In genomic region chr6:92272601-92273000, GRCm38 (mm10) we compare ENCODE assay signal across 20 mouse cellular contexts. TPM values are rescaled to one million over a fixed set of nuclear protein-coding genes. Genes with fewer than 3 reads are reported as not detected.
DNase-seq lines count a peak whose midpoint lies in the region; ATAC-seq lines count a peak whose summit lies in the region.
"Had no signal": no experiment of that assay in that cellular context is flagged by ENCODE, and none has a peak within 500 bp of the region (broad histone marks: within the 10 kb centered on the region; RNA-seq: fewer than 3 reads in every experiment).

No protein-coding gene starts in this region.

- H3K4me3 ChIP-seq in forebrain, embryonic 13.5 days, result no peak overlapping the region
- H3K4me3 ChIP-seq in forebrain, embryonic 10.5 days, result no peak overlapping the region
- H3K4me3 ChIP-seq in forebrain, embryonic 16.5 days (replicated peaks; ENCODE audit: low read length), result no peak overlapping the region
- H3K4me3 ChIP-seq in forebrain, embryonic 15.5 days, result no peak overlapping the region
- no peak overlapping the region for H3K4me3 ChIP-seq in midbrain, embryonic 14.5 days (replicated peaks; ENCODE audit: low read depth, low read length)
- H3K4me3 ChIP-seq in midbrain, embryonic 10.5 days, result no peak overlapping the region
- H3K4me3 ChIP-seq: embryonic facial prominence, embryonic 13.5 days; embryonic facial prominence, embryonic 15.5 days; erythroblast, embryonic 14.5 days had no signal

- no peaks in the 10 kb centered on the region for H3K27me3 ChIP-seq in forebrain, embryonic 13.5 days
- no peaks in the 10 kb centered on the region for H3K27me3 ChIP-seq in forebrain, embryonic 10.5 days (ENCODE audit: poor library complexity, severe bottlenecking)
- H3K27me3 ChIP-seq in forebrain, embryonic 16.5 days (replicated peaks; ENCODE audit: control insufficient read depth, insufficient read depth, low read length), result no peaks in the 10 kb centered on the region
- no peaks in the 10 kb centered on the region for H3K27me3 ChIP-seq in forebrain, embryonic 15.5 days
- no peaks in the 10 kb centered on the region for H3K27me3 ChIP-seq in midbrain, embryonic 14.5 days (ENCODE audit: control insufficient read depth, insufficient read depth, low read length)
- no peaks in the 10 kb centered on the region for H3K27me3 ChIP-seq in midbrain, embryonic 10.5 days (ENCODE audit: low read depth, poor library complexity, severe bottlenecking)
- H3K27me3 ChIP-seq: embryonic facial prominence, embryonic 13.5 days; embryonic facial prominence, embryonic 15.5 days had no signal

- peak; percentile 48; the same call in 1 of the 2 replicates for ATAC-seq in forebrain, embryonic 13.5 days
- peak; percentile 36; the same call in 1 of the 2 replicates for ATAC-seq in forebrain, embryonic 16.5 days
- no peak for ATAC-seq in forebrain, embryonic 15.5 days (replicated peaks)
- no peak for ATAC-seq in midbrain, embryonic 14.5 days (ENCODE audit: low FRiP score, low TSS enrichment)

- H3K9ac ChIP-seq in forebrain, embryonic 13.5 days, result no peak overlapping the region
- H3K9ac ChIP-seq in forebrain, embryonic 16.5 days (replicated peaks; ENCODE audit: low read depth, low read length), result no peak overlapping the region
- H3K9ac ChIP-seq in forebrain, embryonic 15.5 days (replicated peaks), result no peak overlapping the region
- no peak overlapping the region for H3K9ac ChIP-seq in midbrain, embryonic 14.5 days (replicated peaks; ENCODE audit: low read length)
- H3K9ac ChIP-seq: embryonic facial prominence, embryonic 13.5 days; embryonic facial prominence, embryonic 15.5 days had no signal

- H3K36me3 ChIP-seq in forebrain, embryonic 13.5 days (ENCODE audit: poor library complexity, severe bottlenecking), result no peaks in the 10 kb centered on the region
- no peaks in the 10 kb centered on the region for H3K36me3 ChIP-seq in forebrain, embryonic 10.5 days (replicated peaks)
- H3K36me3 ChIP-seq in forebrain, embryonic 16.5 days (ENCODE audit: control insufficient read depth, insufficient read depth), result no peaks in the 10 kb centered on the region
- no peaks in the 10 kb centered on the region for H3K36me3 ChIP-seq in forebrain, embryonic 15.5 days
- no peaks in the 10 kb centered on the region for H3K36me3 ChIP-seq in midbrain, embryonic 14.5 days (ENCODE audit: control insufficient read depth, insufficient read depth, low read length)
- H3K36me3 ChIP-seq in midbrain, embryonic 10.5 days, result no peaks in the 10 kb centered on the region
- H3K36me3 ChIP-seq: embryonic facial prominence, embryonic 13.5 days; embryonic facial prominence, embryonic 15.5 days had no signal

- no peak overlapping the region for H3K27ac ChIP-seq in forebrain, embryonic 13.5 days
- H3K27ac ChIP-seq in forebrain, embryonic 10.5 days, result no peak overlapping the region
- H3K27ac ChIP-seq in forebrain, embryonic 16.5 days (ENCODE audit: low read length), result no peak overlapping the region
- no peak overlapping the region for H3K27ac ChIP-seq in forebrain, embryonic 15.5 days (replicated peaks)
- no peak overlapping the region for H3K27ac ChIP-seq in midbrain, embryonic 14.5 days (replicated peaks; ENCODE audit: low read depth, low read length)
- no peak overlapping the region for H3K27ac ChIP-seq in midbrain, embryonic 10.5 days (replicated peaks)
- H3K27ac ChIP-seq: embryonic facial prominence, embryonic 13.5 days; embryonic facial prominence, embryonic 15.5 days had no signal

- H3K4me1 ChIP-seq in forebrain, embryonic 13.5 days, result peaks cover 7% of the 10 kb centered on the region
- H3K4me1 ChIP-seq in forebrain, embryonic 10.5 days, result peaks cover 10% of the 10 kb centered on the region
- H3K4me1 ChIP-seq in forebrain, embryonic 16.5 days (replicated peaks; ENCODE audit: control insufficient read depth, insufficient read depth, low read length), result peaks cover 7% of the 10 kb centered on the region
- H3K4me1 ChIP-seq in forebrain, embryonic 15.5 days, result peaks cover 7% of the 10 kb centered on the region
- H3K4me1 ChIP-seq in midbrain, embryonic 14.5 days (ENCODE audit: control insufficient read depth, insufficient read depth, low read length), result peaks cover 5% of the 10 kb centered on the region; the same call in 1 of the 2 replicates
- H3K4me1 ChIP-seq in midbrain, embryonic 10.5 days, result peaks cover 8% of the 10 kb centered on the region
- H3K4me1 ChIP-seq: embryonic facial prominence, embryonic 13.5 days; embryonic facial prominence, embryonic 15.5 days had no signal

- no peaks in the 10 kb centered on the region for H3K9me3 ChIP-seq in forebrain, embryonic 13.5 days (replicated peaks)
- H3K9me3 ChIP-seq in forebrain, embryonic 10.5 days, result no peaks in the 10 kb centered on the region
- no peaks in the 10 kb centered on the region for H3K9me3 ChIP-seq in forebrain, embryonic 16.5 days (ENCODE audit: control insufficient read depth, low read length)
- no peaks in the 10 kb centered on the region for H3K9me3 ChIP-seq in forebrain, embryonic 15.5 days
- H3K9me3 ChIP-seq in midbrain, embryonic 14.5 days (ENCODE audit: control insufficient read depth, low read length), result no peaks in the 10 kb centered on the region
- H3K9me3 ChIP-seq in midbrain, embryonic 10.5 days (replicated peaks), result no peaks in the 10 kb centered on the region
- H3K9me3 ChIP-seq: embryonic facial prominence, embryonic 13.5 days; embryonic facial prominence, embryonic 15.5 days had no signal

- H3K4me2 ChIP-seq in forebrain, embryonic 13.5 days, result no peak overlapping the region
- no peak overlapping the region for H3K4me2 ChIP-seq in forebrain, embryonic 16.5 days (ENCODE audit: low read length)
- no peak overlapping the region for H3K4me2 ChIP-seq in forebrain, embryonic 15.5 days (replicated peaks)
- no peak overlapping the region for H3K4me2 ChIP-seq in midbrain, embryonic 14.5 days (ENCODE audit: low read length)
- H3K4me2 ChIP-seq: embryonic facial prominence, embryonic 13.5 days; embryonic facial prominence, embryonic 15.5 days had no signal

- no peak for DNase-seq in forebrain, embryonic 10.5 days (ENCODE audit: extremely low spot score, low spot score)
- peak; percentile 43 for DNase-seq in midbrain, embryonic 14.5 days
- DNase-seq in midbrain, embryonic 10.5 days (ENCODE audit: low spot score), result no peak
- DNase-seq in cerebellum, postnatal 36 days, result no peak
- DNase-seq: adrenal gland, adult 2 months; adrenal gland, postnatal 10 days; adrenal gland, postnatal 25 days; cerebellum, adult 11-12 months; cerebellum, adult 2 months; cerebellum, adult 9-10 months; cerebellum, postnatal 10 days; cerebellum, postnatal 25 days; embryo, embryonic 11 days had no signal

- 26% methylated on average over 3 of the region's 3 CpGs for WGBS in forebrain, embryonic 13.5 days
- WGBS in forebrain, embryonic 10.5 days, result 66% methylated on average over 3 of the region's 3 CpGs
- WGBS in forebrain, embryonic 16.5 days, result 21% methylated on average over 3 of the region's 3 CpGs
- WGBS in forebrain, embryonic 15.5 days, result 22% methylated on average over 3 of the region's 3 CpGs
- WGBS in midbrain, embryonic 14.5 days, result 29% methylated on average over 3 of the region's 3 CpGs
- WGBS in midbrain, embryonic 10.5 days, result 78% methylated on average over 3 of the region's 3 CpGs

RNA-seq across cellular contexts. Expression of gene Trh, which starts 28.2 kb away (rescaled TPM):
- 4.1 and 9.5 TPM in 2 replicates for polyA plus RNA-seq in forebrain, embryonic 13.5 days (2015; fragmentation: Nextera tagmentation; extraction: Ambion mirVana)
- 0.80 and 1.2 TPM in 2 replicates for polyA plus RNA-seq in forebrain, embryonic 10.5 days (2016; fragmentation: Nextera tagmentation; extraction: Ambion mirVana)
- polyA plus RNA-seq in forebrain, embryonic 16.5 days (2015; fragmentation: Nextera tagmentation; extraction: Ambion mirVana), result 3.8 and 9.1 TPM in 2 replicates
- 4.1 and 10.7 TPM in 2 replicates for polyA plus RNA-seq in forebrain, embryonic 15.5 days (2015; fragmentation: Nextera tagmentation; extraction: Ambion mirVana)
- polyA plus RNA-seq in midbrain, embryonic 14.5 days (2014; fragmentation: Nextera tagmentation; extraction: Ambion mirVana), result 0.55 and 1.1 TPM in 2 replicates
- polyA plus RNA-seq in midbrain, embryonic 10.5 days (2016; fragmentation: Nextera tagmentation; extraction: Ambion mirVana), result 37.6 and 43.5 TPM in 2 replicates
- polyA plus RNA-seq: adrenal gland, adult 2 months; C2C12; embryonic facial prominence, embryonic 13.5 days; erythroblast, embryonic 14.5 days had no signal

RNA-seq across cellular contexts. Expression of gene Rbsn, which starts 57.9 kb away (rescaled TPM):
- polyA plus RNA-seq in forebrain, embryonic 13.5 days (2015; fragmentation: Nextera tagmentation; extraction: Ambion mirVana), result 35.6 and 37.7 TPM in 2 replicates
- polyA plus RNA-seq in forebrain, embryonic 10.5 days (2016; fragmentation: Nextera tagmentation; extraction: Ambion mirVana), result 27.2 and 29.6 TPM in 2 replicates
- 34.6 and 37.9 TPM in 2 replicates for polyA plus RNA-seq in forebrain, embryonic 16.5 days (2015; fragmentation: Nextera tagmentation; extraction: Ambion mirVana)
- polyA plus RNA-seq in forebrain, embryonic 15.5 days (2015; fragmentation: Nextera tagmentation; extraction: Ambion mirVana), result 36.0 and 38.9 TPM in 2 replicates
- polyA plus RNA-seq in midbrain, embryonic 14.5 days (2014; fragmentation: Nextera tagmentation; extraction: Ambion mirVana), result 18.4 and 28.5 TPM in 2 replicates
- polyA plus RNA-seq in midbrain, embryonic 10.5 days (2016; fragmentation: Nextera tagmentation; extraction: Ambion mirVana), result 26.5 and 33.1 TPM in 2 replicates

Comparison
In these comparisons a context has a peak if more than half of its experiments do, and no peak if none do; other contexts are left out.
1. ATAC-seq: peak in forebrain, embryonic 13.5 days (single experiment) and forebrain, embryonic 16.5 days (single experiment); none in forebrain, embryonic 15.5 days (single experiment) and midbrain, embryonic 14.5 days (single experiment).